Mouse (Mus musculus): ENCODE measurements around the gene Fam160b1.

Gene Fam160b1

DNA sequence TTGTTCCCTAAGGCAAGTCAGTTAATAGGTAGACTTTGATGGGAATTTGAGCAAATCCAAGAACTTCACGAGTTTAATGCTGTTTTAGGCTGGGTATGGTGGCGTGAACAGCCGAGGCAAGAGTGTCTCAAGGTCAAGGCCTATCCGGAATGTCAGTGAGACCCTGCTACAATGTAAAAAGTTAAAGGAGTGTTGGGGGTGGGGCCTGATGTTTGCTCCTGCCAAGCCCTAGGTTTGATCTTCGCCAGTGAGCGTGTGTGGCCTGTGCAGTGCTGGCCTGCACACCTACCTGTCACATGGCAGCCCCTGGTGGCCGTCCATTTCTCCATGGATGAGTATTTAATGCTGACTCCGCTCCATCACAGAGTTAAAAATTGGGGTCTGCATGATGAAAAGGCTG lies 5.5 kb downstream of the Fam160b1 start:
- in situ Hi-C loops (cut with MboI): no loop called here

DNA sequence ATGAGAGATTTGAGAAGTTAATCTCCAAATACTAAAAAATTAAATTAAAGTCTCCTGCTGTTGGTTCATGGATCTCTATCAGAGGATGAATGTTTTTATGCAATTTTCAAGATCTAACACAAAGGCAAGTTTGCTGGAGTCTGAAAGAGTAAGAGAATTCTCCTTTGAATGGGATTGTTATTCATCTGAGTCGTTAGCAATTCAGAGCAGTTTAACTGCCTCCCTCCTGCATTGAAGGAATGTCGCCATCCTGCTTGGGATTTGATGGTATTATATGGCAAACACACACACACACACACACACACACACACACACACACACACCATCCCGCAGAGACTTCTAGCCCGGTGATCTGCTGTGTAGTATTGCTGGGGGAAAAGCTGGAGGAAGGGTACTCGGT lies 6.1 kb downstream of the Fam160b1 start:
- in situ Hi-C loops (cut with MboI): no loop called here

DNA sequence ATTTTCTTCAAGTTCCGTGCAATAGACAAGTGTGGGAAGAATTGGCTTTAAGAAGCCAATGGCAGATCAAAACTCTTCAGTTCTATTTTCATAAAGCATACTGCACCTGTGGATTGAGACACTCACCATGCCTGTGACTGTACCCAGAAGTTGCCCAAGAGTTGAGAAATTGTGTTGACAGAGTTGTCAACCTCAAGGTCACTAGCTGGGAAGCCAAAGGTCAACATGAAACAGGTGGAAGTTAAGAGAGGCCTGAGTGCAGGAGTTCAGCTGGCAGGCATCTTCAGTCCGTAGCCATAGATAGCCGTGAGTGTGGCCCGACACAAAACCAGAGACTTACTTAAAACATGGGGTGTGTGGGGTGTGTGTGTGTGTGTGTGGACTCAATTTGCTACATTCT lies 6.7 kb downstream of the Fam160b1 start:
- in situ Hi-C loops (cut with MboI): no loop called here

DNA sequence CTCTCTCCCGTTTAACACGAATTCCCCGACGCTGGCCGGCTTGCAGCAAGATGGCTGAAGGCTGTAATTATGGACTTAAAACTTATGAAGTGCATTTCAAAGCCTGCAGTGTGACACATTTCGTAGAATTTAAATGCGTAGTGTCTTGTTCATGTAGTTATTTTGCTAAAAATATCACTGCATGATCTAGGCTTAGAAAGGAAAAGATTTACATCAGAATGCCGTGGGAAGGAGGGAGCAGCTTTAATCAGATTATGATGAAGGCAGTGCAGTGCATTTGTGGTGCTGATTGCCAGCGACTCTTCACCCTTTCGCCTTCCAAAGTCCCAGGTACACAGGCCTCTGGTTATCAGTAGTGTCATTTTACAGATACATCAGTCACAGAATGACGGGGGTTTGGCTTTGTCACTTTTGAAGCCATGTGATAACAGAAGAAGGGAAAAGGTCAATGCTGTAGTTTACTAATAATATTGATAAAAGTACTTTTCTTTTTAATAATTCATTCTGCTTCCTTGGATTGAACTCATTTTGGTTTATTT lies 7.4 kb downstream of the Fam160b1 start:
- in situ Hi-C loops (cut with MboI): no loop called here

DNA sequence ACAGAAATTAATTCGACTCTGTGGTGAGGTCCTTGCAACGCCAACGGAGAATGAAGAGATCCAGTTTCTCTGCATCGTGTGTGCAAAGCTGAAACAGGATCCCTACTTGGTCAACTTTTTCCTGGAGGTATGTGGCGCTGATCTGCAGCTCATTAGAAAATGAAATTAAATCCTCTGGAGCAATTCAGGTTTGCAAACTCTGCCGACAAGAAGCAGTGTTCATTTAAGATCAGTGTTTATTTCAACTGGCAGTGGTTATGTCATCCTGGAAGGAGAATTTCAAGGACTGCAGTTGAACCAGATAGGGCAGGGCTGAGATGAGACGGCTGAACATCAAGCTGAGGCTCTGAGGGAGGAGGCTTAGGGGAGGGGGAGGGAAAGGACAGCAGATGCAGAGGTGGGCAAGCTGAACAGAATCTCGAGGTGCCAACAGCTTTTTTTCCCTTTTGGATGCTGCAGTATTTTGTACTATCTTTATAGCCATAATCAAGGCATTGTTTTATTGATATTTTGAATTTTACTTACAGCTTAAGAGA lies 12.9 kb downstream of the Fam160b1 start:
- in situ Hi-C loops (cut with MboI): no loop called here

DNA sequence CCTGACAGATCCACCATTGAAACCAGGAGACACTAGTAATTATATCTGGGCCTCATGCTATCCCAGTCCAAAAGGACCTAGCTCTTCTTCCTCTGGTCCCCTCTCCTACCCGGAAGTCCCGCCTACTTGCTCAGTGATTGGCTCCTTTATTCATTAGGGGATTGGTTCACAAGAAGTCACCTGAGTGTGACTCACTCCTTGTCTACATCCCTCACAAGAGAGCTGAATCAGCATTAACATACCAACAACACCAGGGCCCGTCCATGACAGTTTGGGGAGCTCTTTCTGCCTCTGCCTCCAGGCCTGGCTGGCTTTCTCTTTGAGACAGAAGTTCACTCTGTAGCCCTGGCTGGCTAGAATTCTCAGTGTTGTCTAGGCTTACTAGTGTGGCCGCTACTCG lies 14.7 kb downstream of the Fam160b1 start:
- in situ Hi-C loops (cut with MboI): no loop called here

DNA sequence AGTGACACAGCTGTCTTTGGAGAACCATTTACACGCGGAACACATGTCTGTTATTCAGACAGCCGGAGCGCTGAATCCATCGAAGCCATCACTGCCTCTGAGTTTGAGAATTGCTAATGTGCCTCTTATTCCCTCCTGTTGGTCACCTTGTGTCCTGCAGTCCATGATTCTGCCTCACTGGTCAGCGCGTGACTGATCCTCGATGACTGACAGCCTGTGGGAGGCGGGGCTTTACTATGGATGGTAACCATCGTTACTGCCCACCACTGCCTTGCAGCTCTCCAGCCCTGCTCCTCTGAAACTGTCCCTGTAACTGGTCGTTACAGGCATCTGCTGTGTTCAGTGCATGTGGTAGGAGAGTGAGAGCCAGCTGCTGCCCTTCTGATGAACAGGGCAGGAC lies 15.3 kb downstream of the Fam160b1 start:
- in situ Hi-C loops (cut with MboI): no loop called here

DNA sequence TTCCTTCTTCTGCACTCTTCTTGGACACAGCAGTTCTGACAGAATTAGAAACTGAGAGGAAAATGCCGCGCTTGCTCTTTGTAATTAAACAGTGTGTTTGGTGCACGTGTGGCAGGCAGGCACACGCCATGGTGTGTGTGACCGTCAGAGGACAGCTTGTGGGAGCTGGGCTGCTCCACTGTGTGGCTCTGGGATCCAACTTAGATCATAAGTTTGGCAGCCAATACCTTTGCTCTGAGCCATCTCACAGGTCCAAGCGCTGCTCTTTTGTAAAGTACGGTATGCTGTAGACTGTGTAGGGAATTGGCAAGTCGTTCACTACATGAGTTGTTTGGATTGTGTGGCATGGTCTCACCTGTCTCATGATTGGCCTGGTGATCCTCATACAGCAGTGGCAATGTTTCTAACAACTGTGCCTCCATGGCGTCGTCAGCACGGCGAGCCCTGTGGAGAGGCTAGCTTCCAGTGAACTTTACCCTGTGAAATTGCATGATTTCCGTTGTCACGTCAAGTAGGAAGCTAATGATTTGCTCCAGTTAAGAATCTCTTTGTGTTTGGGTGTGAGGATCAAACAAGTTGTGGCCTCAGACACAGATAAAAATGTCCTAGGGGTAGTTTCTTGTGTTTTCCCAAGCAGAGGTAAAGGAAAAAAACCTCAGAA lies 16.7 kb downstream of the Fam160b1 start:
- in situ Hi-C loops (cut with MboI): no loop called here

DNA sequence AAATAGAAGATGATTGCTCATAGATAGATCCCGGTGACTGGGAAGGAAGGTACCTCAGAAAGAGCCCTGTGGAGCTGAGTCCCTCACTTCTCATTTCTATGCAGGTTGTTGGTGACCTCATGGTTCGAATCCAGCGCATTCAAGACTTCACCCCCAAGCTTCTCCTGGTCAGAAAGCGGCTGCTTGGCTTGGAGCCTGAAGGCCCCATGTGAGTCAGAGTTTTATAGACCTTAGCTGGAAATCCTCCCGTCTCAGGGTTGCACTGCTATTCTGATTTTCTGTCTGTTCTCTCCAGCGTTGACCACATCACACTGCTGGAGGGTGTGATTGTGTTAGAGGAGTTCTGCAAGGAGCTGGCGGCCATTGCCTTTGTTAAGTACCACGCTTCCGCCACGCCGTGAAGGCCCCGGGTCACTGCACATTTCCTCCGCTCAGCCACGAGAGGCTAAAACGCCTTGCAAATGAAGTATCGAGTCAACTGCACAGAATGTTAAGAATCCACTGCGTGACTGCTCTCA lies 25.8 kb downstream of the Fam160b1 start:
- in situ Hi-C loops (cut with MboI): no loop called here

DNA sequence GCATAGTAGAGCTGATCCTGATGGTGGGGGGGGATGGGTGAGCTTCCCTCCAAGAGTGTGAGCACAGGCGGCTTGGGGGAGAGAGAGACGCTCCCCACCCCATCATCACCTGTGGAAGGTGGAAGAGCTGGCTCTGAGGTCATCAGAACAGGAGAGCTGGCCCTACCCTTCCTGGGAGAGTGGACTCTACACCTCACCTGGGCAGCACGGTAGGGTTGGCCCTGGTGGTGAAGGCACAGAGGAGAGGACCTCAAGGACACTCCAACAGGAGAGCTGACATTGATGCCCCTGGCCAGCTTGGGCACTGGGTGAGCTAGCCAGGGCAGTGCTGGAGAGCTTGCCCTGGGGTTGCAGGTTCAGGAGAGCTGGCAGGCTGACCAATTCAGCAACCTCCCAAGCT lies 31.1 kb downstream of the Fam160b1 start:
- in situ Hi-C loops (cut with MboI): no loop called here

DNA sequence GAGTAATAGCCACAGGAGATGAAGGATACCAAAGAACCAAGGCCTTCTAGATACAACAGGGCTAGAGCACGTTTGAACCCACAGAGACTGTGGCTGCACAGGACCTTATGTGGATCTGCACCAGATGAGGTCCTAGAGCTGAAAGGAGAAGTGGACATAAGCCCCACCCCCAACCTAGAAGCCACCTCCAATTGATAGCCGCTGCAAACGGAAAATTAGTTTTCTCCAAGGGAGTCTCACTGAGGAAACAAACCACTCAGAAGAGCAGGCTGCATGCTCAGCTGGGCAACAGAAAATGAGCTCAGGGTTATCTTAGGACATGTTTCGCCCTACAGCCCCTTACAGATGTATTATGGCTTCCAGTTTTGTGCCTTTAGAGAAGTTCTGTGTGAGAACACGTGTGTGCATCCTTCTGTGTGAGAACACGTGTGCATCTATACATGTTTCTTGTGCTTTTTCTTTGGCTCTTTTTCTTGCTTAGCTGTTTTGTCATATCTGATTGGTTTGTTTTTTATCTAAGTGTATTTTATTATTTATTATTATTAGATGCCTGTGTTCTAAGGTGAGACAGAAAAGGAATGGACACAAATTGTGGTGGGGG lies 33.0 kb downstream of the Fam160b1 start:
- in situ Hi-C loops (cut with MboI): no loop called here

DNA sequence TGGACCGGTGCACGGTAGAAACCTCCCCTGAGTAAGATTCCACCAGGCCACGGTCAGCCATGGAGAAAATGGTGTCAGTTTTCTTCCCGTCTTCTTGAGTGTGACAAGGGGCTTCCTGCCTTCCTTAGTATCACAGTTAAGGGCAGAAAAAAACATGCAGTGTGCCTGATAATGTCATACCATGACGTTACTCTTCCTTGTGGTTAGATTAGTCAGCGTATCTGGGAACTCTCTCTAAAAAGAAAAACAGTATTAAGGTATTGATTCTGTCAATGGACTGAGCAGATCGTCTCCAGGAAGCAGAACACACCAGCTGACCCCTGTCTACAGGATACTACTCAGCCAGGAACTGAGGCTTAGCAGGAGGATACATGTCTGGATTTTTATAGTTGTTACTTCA lies 36.1 kb downstream of the Fam160b1 start:
- in situ Hi-C loops (cut with MboI): no loop called here

DNA sequence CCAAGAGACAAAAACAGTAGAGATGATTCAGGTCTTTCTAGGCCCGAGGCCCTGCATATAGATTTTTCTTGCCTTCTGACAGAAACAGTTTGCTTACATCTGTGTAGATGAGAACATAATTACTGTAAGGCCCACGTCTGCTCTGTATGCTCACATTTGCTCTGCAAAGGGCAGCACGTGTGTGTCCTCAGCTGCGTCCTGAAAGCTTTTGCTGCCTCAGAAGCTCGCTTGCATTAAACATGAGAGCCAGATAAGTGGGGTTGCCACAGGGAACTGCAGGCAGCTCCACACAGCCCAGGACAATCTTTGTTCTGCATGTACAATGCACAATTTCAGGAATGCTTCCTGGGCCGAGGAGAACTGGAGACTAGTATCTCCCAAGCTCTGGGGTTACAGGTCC lies 41.9 kb downstream of the Fam160b1 start:
- in situ Hi-C loops (cut with MboI): loop anchor here (10.0 kb wide), 1 partner anchor 242 kb away; no protein-coding TSS in a partner anchor

DNA sequence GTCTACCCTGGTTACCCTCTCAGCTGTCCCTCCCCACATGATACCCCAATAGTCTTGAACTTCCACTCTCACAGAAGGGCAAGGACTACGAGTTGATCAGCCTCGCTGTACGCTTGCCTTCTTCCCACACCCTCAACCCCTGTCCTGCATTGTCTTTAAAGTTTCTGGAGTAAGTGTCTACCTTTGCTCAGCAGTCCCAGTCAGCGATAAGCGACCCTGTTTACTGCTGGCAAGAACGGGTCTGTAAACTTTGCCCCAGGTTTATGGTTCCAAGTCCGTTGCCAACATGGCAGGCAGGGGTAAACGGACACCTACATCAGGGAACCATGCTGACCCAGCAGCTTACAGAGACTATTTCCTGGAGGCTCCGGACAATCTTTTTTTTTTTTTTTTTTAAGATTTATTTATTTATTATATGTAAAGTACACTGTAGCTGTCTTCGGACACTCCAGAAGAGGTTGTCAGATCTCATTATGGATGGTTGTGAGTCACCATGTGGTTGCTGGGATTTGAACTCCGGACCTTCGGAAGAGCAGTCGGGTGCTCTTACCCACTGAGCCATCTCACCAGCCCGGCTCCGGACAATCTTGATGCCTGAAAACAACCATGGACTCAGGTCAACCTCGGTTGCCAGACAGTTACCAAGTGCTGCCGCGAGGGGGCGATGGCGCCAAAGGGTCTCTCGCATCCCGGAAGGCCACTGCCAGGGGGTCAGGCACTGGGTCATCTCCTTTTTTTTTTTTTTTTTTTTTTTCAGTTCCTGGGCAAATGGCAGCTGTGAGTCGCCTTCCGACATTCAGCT lies 43.4 kb downstream of the Fam160b1 start:
- in situ Hi-C loops (cut with MboI): loop anchor here (10.0 kb wide), 1 partner anchor 241 kb away; no protein-coding TSS in a partner anchor

DNA sequence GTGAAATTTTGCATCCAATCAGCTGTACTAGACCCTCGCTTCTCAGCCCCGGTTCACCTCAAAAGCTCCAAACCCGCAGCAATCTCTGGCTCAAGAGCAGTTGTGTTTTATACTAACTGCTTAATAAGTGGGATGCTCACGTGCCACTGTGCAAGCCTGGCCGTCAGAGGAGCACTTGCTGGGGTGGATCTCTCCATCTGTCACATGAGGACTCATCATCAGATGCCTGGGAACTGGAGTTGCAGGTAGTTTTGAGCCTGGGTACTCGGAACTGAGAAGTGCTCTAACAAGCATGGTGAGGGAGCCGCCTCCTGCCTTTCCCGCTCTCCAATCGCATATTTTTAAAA lies 44.0 kb downstream of the Fam160b1 start:
- in situ Hi-C loops (cut with MboI): loop anchor here (10.0 kb wide), 1 partner anchor 240 kb away; no protein-coding TSS in a partner anchor

DNA sequence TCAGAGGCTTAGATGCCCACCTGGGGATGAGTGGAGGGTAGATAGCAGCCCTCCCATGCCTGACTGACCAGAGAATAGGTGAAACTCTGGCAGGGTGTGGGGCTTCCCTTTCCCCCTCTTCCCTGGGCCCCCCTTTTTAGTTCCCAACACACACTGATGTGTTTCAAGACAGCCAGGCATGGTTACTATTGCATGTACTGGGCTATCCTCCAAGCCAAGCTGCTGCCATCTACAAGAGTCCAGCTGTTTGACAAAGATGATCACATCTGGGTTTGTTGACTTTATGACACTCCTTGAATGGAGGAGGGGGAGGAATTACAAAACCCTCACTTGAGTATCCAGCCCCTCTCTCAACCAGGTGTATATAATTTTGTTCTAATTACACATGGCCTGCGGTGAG lies 47.5 kb downstream of the Fam160b1 start:
- in situ Hi-C loops (cut with MboI): loop anchor here (10.0 kb wide), 1 partner anchor 237 kb away; no protein-coding TSS in a partner anchor

DNA sequence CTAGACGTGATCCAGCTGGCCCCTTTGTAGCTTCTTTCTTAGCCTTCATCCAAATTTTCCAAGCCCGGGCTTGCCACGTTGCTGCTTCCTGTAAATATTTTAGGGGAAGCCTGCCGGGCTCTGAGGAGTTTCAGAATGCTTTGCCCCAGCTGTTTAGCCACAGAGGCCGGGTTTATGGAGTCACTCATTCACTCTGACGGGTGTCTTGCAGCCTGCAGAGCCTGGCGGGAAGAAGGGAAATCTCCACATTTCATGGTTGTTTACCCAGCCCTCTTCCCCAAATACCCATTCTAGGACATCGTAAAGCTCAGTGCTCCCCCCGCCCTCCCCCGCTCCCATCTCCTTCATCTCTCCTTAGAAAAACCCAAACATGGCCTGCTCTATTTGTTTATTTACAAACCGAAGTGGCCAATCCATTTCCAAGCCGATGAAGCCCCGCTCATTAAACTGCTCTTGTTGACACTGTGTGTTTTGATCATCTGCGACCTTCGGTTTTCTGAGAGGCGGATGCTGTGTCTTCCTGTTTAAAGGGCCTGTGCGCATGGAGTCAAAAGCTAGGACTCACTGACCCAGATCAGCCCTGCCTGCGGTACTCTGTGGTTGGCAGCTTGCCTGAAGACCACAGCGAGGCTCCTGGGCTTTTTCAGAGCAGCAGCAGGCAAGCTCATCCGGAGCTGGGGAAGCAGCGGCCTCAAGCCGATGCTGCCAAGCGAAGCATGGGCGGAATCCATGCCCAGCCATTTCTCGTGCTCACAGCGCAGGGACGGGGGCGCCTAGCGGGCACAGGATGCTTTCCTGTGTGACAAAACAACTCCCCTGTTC lies 51.1 kb downstream of the Fam160b1 start:
- in situ Hi-C loops (cut with MboI): no loop called here

DNA sequence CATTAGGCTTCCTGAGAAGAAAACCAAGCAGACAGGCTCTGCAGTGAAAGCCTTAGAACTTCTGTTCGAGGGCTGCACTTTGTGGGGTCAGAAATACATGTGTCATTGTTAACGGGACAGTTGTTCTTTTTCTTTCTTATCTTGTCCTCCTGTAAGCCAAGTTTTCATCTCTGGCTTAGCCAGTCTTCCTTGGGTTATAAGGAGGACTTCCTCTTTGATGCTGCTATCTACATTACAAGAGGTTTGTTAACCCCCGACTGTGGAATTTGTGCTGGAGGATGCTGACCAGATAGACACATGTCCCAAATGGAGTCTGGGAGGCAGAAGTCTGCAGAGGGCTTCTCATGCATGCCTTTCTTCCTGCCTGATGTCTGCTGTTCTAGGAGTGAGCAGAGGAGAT lies 52.7 kb downstream of the Fam160b1 start:
- in situ Hi-C loops (cut with MboI): no loop called here

DNA sequence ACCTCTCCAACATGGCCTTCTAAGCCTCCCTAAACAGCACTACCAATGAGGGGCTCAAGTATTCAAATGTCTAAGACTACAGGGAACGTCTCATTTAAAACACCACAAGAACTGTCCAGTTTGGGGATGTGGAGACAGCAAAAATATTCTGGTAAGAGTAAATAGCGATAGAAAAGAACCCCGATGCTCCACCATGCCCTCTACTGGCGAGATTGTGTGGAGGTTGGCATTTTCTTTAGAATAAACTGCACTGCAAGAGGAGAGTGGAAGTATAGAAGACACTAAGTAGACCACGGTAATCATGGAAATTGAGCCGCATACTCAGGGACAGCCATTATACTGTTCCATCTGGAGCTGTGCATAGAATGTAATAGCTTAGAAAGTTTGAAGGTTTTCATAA lies 53.4 kb downstream of the Fam160b1 start:
- in situ Hi-C loops (cut with MboI): no loop called here

DNA sequence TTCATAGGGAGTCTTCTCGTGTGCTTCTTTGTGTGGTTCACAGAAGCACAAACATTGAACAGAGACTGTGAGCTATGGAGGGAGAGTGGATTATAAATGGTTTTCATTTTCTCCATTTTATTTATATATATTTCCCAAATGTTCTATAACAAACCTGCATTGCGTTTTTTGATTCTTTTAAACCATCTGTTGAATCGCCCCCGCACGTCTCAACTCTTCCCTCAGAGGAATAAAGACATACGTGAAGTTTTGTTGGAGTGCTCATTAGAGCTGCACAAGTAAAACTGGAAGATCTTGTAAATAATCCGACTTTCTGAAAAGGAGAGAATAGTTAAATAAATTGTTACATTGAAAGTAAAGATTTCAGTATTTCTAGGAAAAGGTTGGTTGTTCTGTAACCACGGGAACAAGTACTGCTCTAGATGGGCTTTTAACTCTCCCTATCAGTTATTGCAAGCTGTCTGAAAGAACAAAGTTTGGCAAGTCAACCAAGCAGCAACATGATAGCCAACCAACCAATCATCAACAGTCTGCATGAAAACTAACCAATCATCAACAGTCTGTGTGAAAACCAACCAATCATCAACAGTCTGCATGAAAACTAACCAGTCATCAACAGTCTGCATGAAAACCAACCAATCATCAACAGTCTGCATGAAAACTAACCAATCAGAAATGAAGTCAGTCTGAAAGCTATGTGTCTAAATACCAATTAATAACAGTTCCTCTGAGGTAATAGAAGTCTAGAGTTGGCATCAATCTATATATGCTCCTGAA lies 54.7 kb downstream of the Fam160b1 start:
- in situ Hi-C loops (cut with MboI): no loop called here
